Mouse (Mus musculus) kidney, adult 2 months (tissue): ENCODE measurements around the gene Mslnl.

ENCODE experiments used
- CTCF ChIP-seq: fragments of 200-500 bp; conservative IDR thresholded peaks from 2 replicates; pipeline ENCODE4 v1.5.1; 2011; ENCODE audit warnings: low read depth, mild to moderate bottlenecking, control low read depth, low read length, moderate library complexity, mixed read lengths; ENCODE audit not compliant: insufficient read depth, insufficient read length
- POLR2A ChIP-seq: fragments of 200-500 bp; IDR thresholded peaks from one replicate; pipeline ENCODE4 v1.6.1; 2011; ENCODE audit warnings: low read depth, low read length, control low read depth

GRCm38 (mm10) chr17:25735246-25735645 lies 596 bp upstream of the Mslnl start:
- TF ChIP-seq POLR2A, result no peak
- no peak for TF ChIP-seq CTCF
